In the genomic region with DNA sequence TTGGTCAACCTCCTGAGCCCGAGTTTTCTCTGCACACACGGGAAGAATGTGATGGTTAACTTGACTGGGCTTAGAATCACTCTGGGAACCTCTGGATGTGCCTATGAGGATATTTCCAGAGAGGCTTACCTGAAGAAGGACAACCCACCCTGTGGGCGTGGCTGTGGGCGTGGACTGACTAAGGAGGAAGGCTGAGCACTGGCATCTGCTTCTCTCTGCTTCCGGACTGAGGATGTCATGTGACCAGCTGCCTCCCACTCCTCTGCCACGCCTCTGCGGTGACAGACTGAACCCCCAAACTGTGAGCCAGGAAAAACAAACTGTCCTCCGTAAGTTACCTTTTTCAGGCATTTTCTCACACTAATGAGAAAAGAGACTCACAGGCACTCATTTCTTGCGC, we compare ENCODE assay signal across 9 mouse cellular contexts. TPM values are rescaled to one million over a fixed set of nuclear protein-coding genes. Genes with fewer than 3 reads are reported as not detected.
DNase-seq lines count a peak whose midpoint lies in the region; ATAC-seq lines count a peak whose summit lies in the region.
"Had no signal": no experiment of that assay in that cellular context is flagged by ENCODE, and none has a peak within 500 bp of the region (broad histone marks: within the 10 kb centered on the region; RNA-seq: fewer than 3 reads in every experiment).

No protein-coding gene starts in this region.

- H3K4me2 ChIP-seq in heart, embryonic 15.5 days: peak overlapping the region; percentile 51
- peak overlapping the region; percentile 36 for H3K4me2 ChIP-seq in midbrain, embryonic 11.5 days

- no peaks in the 10 kb centered on the region for H3K36me3 ChIP-seq in heart, embryonic 15.5 days
- no peaks in the 10 kb centered on the region for H3K36me3 ChIP-seq in midbrain, embryonic 11.5 days (ENCODE audit: control insufficient read depth, insufficient read depth, low read length)

- ATAC-seq in heart, embryonic 15.5 days (replicated peaks; ENCODE audit: insufficient number of reproducible peaks, insufficient read depth, low FRiP score, low read depth): peak; percentile 66; the same call in 1 of the 2 replicates
- 0 out of 2 replicates have a peak, but pooled peaks have one; percentile 54 for ATAC-seq in midbrain, embryonic 11.5 days (ENCODE audit: low FRiP score)
- ATAC-seq in activated CD4-positive, CD25-positive, alpha-beta regulatory T cell, adult 4 months: no peak

- no peaks in the 10 kb centered on the region for H3K9me3 ChIP-seq in heart, embryonic 15.5 days (replicated peaks)
- H3K9me3 ChIP-seq in midbrain, embryonic 11.5 days (ENCODE audit: control insufficient read depth, low read length): no peaks in the 10 kb centered on the region; the same call in 1 of the 2 replicates

- peaks cover 15% of the 10 kb centered on the region for H3K4me1 ChIP-seq in heart, embryonic 15.5 days (replicated peaks)
- no peaks in the 10 kb centered on the region for H3K4me1 ChIP-seq in midbrain, embryonic 11.5 days (ENCODE audit: control insufficient read depth, insufficient read depth, low read length)

- H3K27ac ChIP-seq in heart, embryonic 15.5 days: no peak overlapping the region
- H3K27ac ChIP-seq in midbrain, embryonic 11.5 days (ENCODE audit: low read depth, low read length): no peak overlapping the region; the same call in 1 of the 2 replicates

- H3K4me3 ChIP-seq in heart, embryonic 15.5 days: peak overlapping the region; percentile 31
- peak overlapping the region; percentile 17; the same call in 1 of the 2 replicates for H3K4me3 ChIP-seq in midbrain, embryonic 11.5 days (ENCODE audit: low read depth, low read length)

- no peaks in the 10 kb centered on the region for H3K27me3 ChIP-seq in heart, embryonic 15.5 days
- no peaks in the 10 kb centered on the region for H3K27me3 ChIP-seq in midbrain, embryonic 11.5 days (ENCODE audit: control insufficient read depth, insufficient read depth, low read length)

- DNase-seq in adrenal gland, adult 2 months: peak; percentile 50
- no peak for DNase-seq in adrenal gland, adult 18-20 months (ENCODE audit: low spot score in 2 of 2)
- peak; percentile 60 for DNase-seq in brain, adult 2 months (ENCODE audit: low read depth, low spot score)
- peak; percentile 79 to 86 for DNase-seq in kidney, postnatal 4 days
- peak; percentile 92 for DNase-seq in midbrain, embryonic 11.5 days (ENCODE audit: low spot score, missing footprints)
- DNase-seq in spleen, adult 12 weeks (ENCODE audit: low spot score): no peak

- H3K9ac ChIP-seq in heart, embryonic 15.5 days: no peak overlapping the region
- H3K9ac ChIP-seq in midbrain, embryonic 11.5 days (ENCODE audit: low read length): no peak overlapping the region

- 12% methylated on average over 9 of the region's 9 CpGs for whole genome bisulfite sequencing in heart, embryonic 15.5 days
- WGBS in midbrain, embryonic 11.5 days: 17% methylated on average over 9 of the region's 9 CpGs

RNA-seq across cellular contexts. Expression of a gene that starts 33.3 kb away (rescaled TPM):
- not detected for total RNA-seq in adrenal gland, adult 2 months (2021)
- polyA plus RNA-seq in adrenal gland, adult 2 months (2012; rRNA removed): 0.06 and 0.10 TPM in 2 replicates
- under 1 TPM in 1 of 2 experiments, not detected in 1; 0.32 TPM for total RNA-seq in adrenal gland, adult 18-20 months (2021)
- 0.57 and 0.84 TPM in 2 replicates for polyA plus RNA-seq in heart, embryonic 15.5 days (2015; fragmentation: Nextera tagmentation; extraction: Ambion mirVana)
- polyA plus RNA-seq in midbrain, embryonic 11.5 days (2014; fragmentation: Nextera tagmentation; extraction: Ambion mirVana): 0.37 and 0.68 TPM in 2 replicates
- under 1 TPM; 0.29 to 0.31 TPM for polyA plus RNA-seq in activated CD4-positive, CD25-positive, alpha-beta regulatory T cell, adult 4 months (2017; shearing (Covaris generic))
- total RNA-seq: heart, postnatal 36 days had no signal

Comparison
In these comparisons a context has a peak if more than half of its experiments do, and no peak if none do; other contexts are left out.
1. DNase-seq: peak in adrenal gland, adult 2 months (single experiment), brain, adult 2 months (single experiment), kidney, postnatal 4 days (2 of 2) and midbrain, embryonic 11.5 days (single experiment); none in adrenal gland, adult 18-20 months (0 of 2) and spleen, adult 12 weeks (single experiment).